Mouse (Mus musculus): ENCODE data around the gene Nudt1.

Nudt1 gene

DNA sequence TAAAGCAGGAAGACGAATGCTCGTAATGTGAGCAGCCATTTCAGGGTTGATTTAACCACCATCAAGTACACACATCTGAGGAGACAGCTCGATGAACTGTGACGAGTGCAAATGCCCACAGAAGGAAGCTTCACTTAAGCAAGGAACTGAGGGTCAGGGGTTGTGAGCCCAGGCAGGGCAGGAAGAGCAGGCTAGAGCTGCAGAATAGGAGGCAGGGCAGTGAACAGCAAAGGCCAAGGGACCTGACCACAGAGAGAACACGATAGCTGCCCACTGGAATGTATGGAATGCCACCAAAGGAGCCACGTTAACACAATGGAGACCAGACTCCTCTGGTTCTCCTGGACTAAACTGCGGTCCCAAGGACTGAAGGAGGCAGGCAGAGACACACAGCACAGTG lies 62.1 kb downstream of the Nudt1 start:
- no peak for DNase-seq (ENCODE audit: low spot score in 2 of 2)

DNA sequence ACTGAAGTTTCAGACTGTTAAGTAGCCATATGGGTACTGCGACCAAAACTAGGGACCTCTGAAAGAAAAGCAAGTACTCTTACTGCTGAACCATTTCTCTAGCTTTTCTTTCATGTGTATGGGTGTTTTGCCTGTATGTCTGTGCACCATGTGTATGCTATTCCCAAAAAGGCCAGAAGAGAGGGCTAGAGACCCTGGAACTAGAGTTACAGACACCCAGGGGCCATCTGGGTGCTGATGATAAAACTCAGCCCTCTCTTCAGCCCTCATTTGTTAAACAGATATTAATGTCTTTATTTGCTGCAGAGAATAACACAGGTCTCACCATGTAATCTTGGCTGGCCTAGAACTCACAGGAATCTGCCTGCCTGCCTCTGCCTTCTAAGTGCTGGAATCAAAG lies 63.0 kb downstream of the Nudt1 start:
- DNase-seq (ENCODE audit: low spot score in 2 of 2), result no peak

DNA sequence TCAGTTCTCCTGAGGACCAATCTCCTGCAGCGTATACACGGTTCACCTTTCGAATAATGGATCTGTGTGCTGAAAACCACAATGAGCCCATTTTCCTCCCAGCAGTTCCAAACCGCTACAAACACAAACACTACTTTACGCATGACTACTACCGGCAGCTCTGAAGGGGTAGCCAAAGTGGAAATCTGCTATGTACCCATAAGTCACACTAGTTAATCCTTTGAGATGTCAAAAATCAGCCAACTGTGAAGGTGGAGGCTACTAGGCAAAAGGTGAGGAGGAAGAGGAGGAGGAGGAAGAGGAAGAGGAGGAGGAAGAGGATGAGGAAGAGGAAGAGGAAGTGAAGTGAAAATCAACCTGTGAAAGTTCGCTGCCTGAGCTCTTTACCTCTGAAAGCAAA lies 65.8 kb downstream of the Nudt1 start:
- DNase-seq (ENCODE audit: low spot score in 2 of 2), result no peak

All from left cerebral cortex, adult 9 months (tissue).